Mouse (Mus musculus) spleen, adult 18-20 months (tissue): ENCODE results near the gene Pik3r5.

Experiments
- DNase-seq, 2 experiments: peaks; one replicate each; pipeline ENCODE4 v3.0.0; 2022; ENCODE audit warnings: mixed read lengths in 2 of 2

The Pik3r5 gene

DNA sequence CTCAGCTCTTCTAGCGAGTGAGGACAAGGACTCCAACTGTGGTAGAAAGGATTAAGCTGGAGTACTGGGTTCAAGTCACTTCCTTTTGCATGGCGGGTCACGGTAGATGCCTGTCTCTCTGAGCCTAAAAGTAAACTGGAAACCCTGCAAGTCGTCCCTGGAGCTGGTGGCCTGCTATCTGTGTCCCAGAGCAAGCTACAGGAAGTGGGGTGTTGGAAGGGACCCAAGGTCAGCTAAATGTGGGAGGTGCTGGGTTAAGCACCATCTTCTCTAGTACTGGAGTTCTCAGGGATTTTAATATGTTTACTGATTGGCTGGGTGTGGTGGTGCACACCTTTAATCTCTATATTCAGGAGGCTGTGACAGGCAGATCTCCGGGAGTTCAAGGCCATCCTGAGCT is 100.9 kb downstream of the Pik3r5 start:
- no peak for DNase-seq

GRCm38 (mm10) chr11:68533971-68534475 is 102.1 kb downstream of the Pik3r5 start:
- no peak for DNase-seq

DNA sequence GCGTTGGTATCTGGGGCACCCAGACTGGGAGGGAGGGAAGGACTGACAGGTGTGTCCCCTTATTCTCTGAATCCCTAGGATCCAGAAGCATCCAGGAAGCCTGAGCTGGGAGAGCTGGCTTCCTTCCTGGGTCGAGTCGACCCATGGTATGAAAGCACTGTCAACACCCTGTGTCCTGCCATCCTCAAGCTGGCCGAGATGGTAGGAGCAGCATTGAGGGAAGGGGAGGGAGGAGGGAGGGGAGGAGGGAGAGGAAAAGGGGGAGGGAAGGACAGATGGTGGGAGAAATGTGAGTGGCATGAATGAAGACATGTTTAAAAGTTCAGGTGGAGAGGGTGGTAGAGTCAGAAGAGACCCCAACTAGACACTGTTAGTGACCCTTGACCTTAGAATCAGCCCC is 104.1 kb downstream of the Pik3r5 start:
- DNase-seq = no peak

- no peak for DNase-seq
Measured at GRCm38 (mm10) chr11:68536465-68536864, 104.5 kb downstream of the Pik3r5 start.

DNA sequence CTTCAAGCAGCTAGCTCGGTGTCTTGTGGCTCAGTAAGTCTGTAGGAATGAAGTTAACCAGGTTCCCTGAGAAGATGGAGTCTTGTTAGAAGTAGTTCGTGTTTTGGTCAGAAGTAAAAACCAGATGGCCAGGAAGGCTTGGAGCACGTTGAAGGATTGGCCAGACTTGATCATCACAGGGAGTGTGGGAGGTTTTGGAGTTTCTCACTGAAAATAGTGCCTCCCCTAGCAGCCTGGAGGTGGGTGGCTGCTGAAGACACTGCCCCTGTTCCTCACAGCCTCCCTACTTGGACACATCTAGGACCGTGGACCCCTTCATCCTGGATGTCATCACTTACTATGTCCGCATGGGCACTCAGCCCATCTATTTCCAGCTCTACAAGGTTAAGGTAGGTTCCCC is 107.7 kb downstream of the Pik3r5 start:
- no peak for DNase-seq

DNA sequence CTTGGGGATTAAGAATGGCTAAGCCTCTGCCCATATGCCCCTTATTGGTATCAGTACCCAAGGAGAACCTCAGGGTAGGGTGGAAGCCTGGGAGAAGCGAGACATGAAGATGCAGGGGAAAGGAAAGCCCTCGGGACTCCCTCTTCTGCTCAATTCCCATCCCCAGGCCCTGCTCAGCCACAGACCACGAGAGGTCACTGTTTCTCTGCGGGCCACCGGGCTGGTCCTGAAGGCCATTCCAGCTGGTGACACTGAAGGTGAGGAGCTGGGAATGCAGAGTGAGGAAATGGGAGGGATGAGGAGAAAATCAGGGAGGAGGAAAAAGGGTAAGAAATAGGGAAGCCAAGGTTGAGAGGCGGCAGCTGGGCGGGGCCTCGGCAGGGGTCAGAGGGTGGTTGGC is 112.6 kb downstream of the Pik3r5 start:
- DNase-seq = no peak

- DNase-seq = no peak
Measured at GRCm38 (mm10) chr11:68545172-68545571, 113.3 kb downstream of the Pik3r5 start.

DNA sequence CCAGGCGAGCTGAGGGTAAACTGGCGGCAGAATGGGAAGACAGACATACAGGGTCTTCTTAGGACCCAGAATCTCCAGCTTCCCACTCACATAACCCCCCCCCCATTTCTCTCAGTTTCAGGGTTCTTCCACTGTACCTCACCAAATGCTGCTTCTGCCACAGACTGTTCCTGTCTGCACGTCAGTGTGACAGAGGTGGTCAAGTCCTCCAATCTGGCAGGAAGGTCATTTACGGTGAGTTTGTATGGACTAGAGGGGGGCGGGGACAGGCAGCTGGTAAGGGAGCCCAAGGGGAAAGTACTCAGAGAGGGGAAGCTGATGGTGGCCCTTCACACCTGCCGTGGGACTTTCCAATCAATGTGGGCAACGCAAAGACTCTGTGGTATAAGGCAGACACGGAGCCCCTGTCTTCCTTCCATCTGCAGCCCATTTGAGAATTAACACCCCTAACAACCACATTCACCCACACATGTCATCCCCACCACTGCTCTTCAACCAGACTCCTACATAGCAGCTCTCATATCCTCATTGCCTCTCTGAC is 113.8 kb downstream of the Pik3r5 start:
- DNase-seq = no peak
